Mouse (Mus musculus) left cerebral cortex, adult 8-10 months (tissue): ENCODE results near the gene Sptssb. TPM values are rescaled to one million over a fixed set of nuclear protein-coding genes. Genes with fewer than 3 reads are reported as not detected.

ENCODE experiments used
- DNase-seq, 2 experiments: peaks; one replicate each; pipeline ENCODE4 v3.0.0; 2022; ENCODE audit warnings: low spot score in 2 of 2
- total RNA-seq, 4 experiments: library from RNA; stranded (reverse); gene quantifications; 2 replicates each; pipeline ENCODE4 v1.2.4; 2022

Gene Sptssb
- total RNA-seq, 4 experiments from 2014 or later: 4.3 to 5.2 (median 4.9) TPM

DNA sequence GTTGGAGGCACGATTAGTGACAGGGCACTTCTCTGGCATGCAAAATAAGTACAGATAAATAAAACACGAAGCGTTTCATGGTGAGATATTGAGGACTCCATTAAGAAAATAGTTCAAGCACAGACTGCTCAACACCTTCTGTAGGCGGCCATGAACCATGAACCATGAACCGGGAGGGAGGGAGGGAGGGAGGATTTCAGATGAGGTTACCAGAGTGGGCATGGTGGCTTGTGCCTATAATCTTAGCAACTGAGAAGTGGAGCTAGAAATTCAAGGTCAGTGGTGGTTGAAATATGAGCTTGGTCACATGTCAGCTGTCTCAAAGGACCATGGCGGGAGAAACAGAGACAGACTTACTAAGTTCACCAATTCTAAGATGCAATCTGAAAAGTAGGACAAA is 20.3 kb downstream of the Sptssb start:
- no peak for DNase-seq

DNA sequence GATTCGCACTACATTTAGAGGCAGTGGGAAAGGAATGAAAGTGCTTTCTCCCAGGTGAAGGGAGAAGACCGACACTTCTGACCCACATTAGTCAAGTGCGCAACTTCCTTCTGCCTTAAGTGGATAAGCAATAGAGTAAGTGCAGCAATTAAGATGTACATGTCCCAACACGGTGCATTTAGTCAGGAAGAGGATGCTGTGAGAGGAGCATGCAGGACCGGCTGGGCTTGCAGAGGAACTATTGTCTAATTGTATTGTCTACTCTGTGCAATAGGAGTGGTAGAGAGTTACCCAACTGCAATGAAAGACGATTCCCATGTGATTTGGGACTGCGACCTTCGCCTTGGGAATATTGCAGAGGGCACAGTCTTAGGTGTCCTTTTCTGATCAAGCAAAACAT is 30.2 kb downstream of the Sptssb start:
- DNase-seq: no peak

DNA sequence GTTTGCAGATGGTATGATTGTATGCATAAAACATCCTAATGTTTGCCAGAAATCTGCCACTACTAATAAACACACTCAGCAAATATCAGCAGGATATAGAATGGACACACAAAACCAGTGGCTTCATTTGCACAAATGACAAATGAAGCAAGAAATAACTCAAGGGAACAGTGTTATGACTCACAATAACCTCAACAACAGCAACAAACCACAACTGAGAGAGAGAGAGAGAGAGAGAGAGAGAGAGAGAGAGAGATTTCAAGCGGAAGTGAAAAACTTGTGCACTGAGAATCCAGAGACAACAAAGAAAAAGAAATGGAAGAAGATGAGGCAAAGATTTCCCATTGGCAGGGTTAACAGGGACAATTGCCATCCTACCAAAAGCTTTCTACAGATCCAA is 35.2 kb downstream of the Sptssb start:
- no peak for DNase-seq

GRCm38 (mm10) chr3:69820614-69821013 is 39.1 kb downstream of the Sptssb start:
- DNase-seq: no peak

DNA sequence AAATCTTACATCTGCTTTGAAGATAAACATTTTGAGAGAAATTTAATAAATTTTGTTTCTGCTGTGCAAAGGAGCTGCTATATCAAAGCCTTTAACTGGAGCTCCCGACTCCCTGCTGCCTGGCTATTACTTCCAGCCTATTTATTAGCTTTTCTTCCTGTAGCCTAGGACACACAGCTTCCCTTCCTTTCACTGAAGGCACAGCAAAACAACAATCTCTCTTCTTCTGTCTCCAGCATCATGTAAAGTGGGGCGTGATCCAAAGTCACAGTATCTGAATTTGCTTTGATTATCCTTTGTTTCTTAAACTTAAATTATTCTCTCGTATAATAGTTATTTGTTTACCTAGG is 39.9 kb downstream of the Sptssb start:
- DNase-seq: no peak

- no peak for DNase-seq
These were observed 40.4 kb downstream of the Sptssb start for GRCm38 (mm10) chr3:69819146-69819850.

DNA sequence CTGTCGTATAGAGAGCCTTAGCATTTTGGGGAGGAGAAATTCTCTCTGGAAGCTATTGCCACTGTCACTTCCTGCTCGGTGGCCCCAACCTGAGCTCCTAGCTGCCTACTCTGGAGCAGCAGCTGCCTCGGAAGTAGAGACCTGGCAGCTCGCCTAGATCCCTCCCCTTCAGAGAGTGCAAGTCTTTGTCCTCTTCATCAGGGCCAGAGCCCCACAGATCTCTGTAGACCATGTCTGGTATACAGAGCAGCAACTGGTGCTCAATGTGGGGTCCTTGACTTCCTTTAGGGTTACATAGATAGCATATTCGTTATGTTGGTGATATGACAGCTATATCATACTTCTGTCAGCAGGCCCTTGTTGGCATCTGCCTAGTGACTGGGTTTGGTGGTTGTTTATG is 41.3 kb downstream of the Sptssb start:
- no peak for DNase-seq

DNA sequence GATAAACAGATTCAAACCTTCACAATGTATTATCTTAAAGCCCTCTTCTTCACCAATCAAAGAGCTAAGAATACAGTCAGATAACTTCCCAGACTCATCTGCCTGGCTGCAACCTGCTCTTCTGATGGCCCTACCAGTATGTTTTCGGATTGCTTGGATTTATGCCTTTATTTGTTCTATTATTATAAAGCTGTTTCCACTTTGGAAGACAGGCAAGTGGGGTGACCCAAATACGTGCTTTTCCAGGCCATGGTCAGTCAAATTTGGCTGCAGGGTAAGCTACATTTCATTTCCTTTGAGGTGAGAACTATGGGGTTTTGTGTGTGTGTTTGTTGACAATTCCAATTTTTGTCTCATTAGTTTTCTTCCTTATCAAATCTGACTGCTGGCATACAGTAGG is 43.2 kb downstream of the Sptssb start:
- DNase-seq: no peak

- no peak for DNase-seq
These were observed 46.6 kb downstream of the Sptssb start for GRCm38 (mm10) chr3:69813005-69813695.

GRCm38 (mm10) chr3:69812442-69812841 is 47.3 kb downstream of the Sptssb start:
- DNase-seq: no peak

- DNase-seq: no peak
These were observed 51.3 kb downstream of the Sptssb start for GRCm38 (mm10) chr3:69808479-69808878.

- DNase-seq: peak in 1 of 2 experiments; percentile 11
These were observed 56.6 kb downstream of the Sptssb start for GRCm38 (mm10) chr3:69803137-69803536.

- DNase-seq: no peak
These were observed 58.8 kb downstream of the Sptssb start for GRCm38 (mm10) chr3:69800829-69801384.

DNA sequence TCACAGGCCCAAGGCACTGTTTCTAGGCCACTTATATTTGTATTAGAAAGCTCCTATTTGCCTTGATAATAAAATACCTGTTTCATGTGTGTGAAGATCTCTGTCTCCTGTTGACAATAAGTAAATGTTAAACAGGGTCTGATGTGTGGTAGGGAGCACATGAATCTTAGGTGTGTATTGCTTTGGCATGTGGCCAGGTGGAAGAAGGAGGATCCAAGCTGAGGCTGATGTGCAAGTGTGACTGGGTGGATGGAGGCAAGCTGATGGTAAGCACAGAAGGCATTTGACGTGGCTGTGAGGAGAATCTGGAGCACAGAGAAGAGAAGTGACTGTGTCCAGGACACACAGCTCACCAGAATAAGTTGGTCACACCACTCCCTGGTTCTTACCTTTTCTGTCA is 60.6 kb downstream of the Sptssb start:
- no peak for DNase-seq

GRCm38 (mm10) chr3:69797969-69798368 is 61.8 kb downstream of the Sptssb start:
- no peak for DNase-seq

DNA sequence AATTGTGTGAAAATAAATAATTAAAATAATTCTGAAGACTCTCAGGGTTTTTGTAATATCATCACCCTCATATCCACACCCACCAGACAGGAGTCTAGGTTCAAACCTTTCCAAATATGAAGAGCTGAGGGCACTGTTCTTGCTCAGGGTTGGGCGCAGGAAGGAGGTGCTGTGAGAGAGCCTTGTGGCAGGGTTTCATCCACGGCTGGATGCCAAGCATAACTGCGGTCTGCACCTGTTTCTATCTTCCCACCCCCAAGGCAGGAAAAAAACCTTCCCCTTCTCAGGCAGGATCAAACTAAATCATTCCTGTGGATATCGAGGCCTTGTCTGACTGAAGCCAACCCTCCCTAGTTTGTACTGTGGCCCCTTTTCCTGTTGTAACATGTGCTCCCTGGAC is 62.2 kb downstream of the Sptssb start:
- no peak for DNase-seq

DNA sequence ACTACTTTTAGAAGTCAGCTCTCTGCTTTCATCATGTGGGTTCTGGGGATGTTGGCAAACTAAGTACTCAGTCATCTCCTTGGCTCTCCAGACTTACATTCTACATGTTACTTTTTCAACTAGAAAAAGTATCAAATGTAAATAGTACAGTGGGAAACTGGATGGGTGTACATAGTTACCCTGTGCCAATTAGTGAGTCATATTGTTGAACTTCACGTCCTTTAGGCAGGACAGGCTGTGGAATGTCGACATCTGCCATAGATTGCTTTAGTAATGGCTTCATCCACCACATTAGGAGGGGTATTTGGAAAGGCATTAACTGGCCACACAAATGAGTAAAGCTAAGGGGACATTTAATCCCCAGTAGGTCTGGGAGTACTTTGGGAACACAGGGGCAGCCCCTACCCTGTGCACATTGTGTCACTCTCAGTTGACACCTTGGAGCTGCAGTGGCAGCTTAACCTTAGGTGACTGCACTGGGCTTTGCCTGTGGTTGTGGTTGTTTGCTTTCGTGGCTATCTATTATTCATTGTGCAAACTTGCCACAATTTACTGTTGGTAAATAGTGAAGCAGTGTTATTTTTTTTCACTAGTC is 66.8 kb downstream of the Sptssb start:
- no peak for DNase-seq

GRCm38 (mm10) chr3:69779246-69779796 is 80.4 kb downstream of the Sptssb start:
- no peak for DNase-seq

- DNase-seq: no peak
These were observed 86.4 kb downstream of the Sptssb start for GRCm38 (mm10) chr3:69773356-69773755.
